Mouse (Mus musculus): ENCODE measurements at regions not wholly inside any gene's neighbourhood (a gene's known extent, or its start where the extent isn't known, plus 50 kb on each side); places are given as distances from the start of the nearest gene placed in this dataset.

DNA sequence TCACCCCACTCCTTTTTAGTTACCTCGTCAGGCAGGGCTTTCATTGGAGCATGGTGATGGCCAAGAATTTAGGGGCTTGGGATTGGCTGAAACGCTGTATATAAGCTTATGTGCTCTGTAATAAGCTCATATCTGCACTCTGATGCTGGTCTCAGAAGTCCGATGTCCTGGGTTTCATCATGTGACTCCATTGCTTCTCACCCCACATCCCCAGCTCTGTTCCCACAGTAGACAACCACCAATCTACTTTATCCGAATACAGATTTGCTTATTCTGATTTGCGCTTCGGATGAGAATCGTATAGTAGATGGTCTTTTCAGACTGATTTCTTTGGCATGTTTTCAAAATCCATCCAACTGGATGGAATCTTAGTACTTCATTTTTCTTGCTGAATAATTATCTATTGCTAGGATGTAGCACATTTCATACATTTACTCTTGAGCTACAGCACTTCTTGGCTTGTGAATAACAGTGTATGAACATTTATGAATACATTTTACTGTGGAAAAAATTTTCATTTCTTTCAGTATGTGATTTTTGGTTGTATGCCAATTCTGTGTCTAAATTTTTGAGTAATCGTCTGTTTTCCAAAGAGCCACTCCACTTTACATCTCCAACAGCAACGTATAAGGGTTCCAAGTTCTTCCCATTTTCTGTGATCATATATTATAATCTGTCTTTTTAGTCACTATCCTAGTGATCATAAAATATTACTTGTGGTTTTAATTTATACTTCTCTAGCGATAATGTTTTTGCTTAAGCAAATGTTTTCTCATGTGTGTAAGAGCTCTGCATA is 185.7 kb downstream of the Hace1 start:
- ATAC-seq (replicated peaks; ENCODE audit: poor library complexity, severe bottlenecking), result no peak

DNA sequence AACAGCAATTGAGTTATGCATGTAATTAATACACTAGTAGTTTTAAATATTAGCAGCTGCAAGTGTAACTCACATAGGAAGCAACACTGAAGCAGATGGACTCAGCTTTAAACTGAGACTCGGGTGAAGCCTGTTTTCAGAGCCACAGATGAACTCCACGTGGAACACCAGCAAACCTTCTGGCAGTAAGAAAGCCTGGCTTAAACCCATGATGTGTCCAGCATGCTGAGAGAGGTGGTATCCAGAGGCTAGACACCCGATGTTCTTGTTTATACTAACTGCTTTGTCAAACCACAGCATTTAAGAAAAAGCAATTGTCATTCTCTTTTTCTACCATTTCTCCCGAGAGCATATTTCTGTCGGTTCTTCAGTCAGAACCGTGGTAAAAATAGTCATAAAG is 202.1 kb downstream of the Hace1 start:
- ATAC-seq (replicated peaks; ENCODE audit: poor library complexity, severe bottlenecking), result no peak

DNA sequence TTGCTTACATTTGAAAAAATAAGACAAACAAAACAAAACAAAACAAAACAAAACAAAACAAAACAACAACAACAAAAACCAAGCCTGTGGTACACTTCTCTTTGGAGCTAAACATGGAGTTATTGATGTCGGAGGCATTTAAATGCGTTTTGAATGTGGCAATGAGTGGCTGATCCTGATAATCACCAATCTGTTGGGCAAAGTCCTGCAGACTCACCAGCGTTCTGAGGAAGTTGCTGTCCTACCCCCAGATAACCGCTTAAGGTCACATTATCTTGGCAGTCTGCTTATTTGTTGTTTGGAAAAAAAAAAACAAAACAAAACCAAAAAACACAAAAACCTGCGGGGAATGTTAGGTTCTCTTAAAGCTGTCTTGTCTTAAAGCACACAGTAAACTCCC is 205.4 kb downstream of the Hace1 start:
- no peak for ATAC-seq (replicated peaks; ENCODE audit: poor library complexity, severe bottlenecking)

GRCm38 (mm10) chr10:45783461-45784149 is 206.0 kb downstream of the Hace1 start:
- ATAC-seq (replicated peaks; ENCODE audit: poor library complexity, severe bottlenecking), result no peak

DNA sequence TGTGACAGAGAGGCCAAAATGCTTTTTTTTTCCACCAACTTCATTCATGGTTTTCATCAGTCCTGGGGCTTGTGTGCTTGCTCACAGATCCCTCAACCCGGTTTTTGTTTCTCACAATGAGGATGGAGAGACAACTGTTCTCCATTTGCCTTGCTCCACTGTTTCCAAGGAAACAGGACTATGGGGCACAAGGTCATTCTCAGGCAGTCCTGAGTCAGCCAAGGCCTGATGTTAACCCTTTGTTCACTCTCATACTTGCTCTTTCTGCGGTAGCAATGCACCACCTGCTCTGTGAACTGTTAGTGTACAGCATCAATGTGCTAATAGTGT is 206.5 kb downstream of the Hace1 start:
- no peak for ATAC-seq (replicated peaks; ENCODE audit: poor library complexity, severe bottlenecking)

GRCm38 (mm10) chr10:45784575-45784974 is 206.9 kb downstream of the Hace1 start:
- ATAC-seq (replicated peaks; ENCODE audit: poor library complexity, severe bottlenecking), result no peak

GRCm38 (mm10) chr10:45788356-45788755 is 210.7 kb downstream of the Hace1 start:
- no peak for ATAC-seq (replicated peaks; ENCODE audit: poor library complexity, severe bottlenecking)

DNA sequence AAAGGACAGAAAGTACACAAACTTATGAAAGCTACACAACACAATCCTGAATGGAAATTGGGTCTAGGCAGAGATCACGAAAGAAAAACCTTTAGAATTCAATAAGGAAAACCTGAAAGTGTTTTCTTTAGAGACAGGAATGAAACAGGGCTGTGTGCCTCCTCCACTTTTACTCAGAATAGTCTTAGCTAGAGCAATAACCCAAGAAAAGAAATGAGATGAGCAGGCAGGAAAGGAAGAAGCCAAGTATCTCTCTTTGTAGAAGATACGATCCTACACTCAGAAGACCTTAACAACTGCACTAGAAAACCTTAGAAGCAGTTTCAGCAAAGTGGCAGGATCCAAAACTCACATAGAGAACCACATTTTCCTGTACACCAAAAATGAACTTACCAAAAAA is 218.0 kb downstream of the Hace1 start:
- no peak for ATAC-seq (replicated peaks; ENCODE audit: poor library complexity, severe bottlenecking)

DNA sequence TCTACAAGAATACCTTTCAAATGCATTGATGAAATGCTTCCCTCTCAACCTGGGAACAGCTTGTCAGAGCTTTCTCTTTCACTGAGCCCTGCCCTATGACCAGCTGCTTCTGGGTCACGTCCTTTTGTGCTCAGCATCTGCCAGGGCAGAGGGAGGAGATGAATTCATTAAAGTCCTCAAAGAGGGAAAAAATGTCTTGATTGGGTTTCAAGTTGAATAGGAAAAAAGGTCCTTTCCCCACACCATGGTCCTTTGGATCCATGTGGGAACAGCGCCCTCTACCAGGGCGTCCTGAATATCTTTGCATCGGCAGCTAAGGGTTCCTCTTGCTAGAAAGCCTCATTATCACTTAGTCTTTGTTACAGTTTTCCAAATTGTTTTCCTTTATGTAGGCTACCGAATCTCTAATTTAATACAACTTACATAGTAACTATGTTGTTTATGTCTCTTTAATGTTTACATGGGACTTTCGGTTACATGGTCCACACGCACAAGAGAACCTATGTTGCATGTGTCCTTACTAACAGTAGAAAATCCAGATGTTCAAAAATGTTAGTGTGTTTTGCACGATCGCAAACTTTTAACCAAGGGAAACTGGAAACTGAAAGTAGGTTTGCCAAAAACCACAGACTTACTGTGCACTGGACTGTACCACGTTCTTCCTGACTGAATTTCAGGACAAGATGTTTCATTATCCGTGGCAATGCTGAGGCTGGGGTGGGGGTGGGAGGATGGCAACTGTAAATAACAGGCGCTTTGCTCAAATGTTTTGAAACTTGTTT is 222.6 kb downstream of the Hace1 start:
- ATAC-seq (replicated peaks; ENCODE audit: poor library complexity, severe bottlenecking), result peak; percentile 84

DNA sequence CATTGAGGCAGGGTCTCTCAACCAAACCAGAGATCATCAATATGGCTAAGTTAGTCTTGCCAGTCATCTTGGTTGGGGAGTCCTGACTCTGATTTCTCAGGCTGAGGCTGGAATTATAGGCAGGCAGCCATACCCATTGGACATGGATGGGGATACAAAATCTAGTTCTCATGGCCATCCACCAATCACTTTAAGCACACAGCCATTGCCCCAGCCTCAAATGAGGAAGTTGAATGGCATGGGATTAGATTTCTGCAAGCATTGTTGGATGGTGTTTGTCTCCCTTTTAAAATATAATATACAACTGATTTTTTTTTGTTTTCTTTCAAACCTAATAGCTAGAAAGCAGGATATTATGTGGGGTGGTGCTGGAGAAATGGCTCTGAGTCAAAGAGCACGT is 223.8 kb downstream of the Hace1 start:
- peak; percentile 52 for ATAC-seq (replicated peaks; ENCODE audit: poor library complexity, severe bottlenecking)

GRCm38 (mm10) chr10:45806984-45807827 is 229.6 kb downstream of the Hace1 start:
- ATAC-seq (replicated peaks; ENCODE audit: poor library complexity, severe bottlenecking), result no peak

DNA sequence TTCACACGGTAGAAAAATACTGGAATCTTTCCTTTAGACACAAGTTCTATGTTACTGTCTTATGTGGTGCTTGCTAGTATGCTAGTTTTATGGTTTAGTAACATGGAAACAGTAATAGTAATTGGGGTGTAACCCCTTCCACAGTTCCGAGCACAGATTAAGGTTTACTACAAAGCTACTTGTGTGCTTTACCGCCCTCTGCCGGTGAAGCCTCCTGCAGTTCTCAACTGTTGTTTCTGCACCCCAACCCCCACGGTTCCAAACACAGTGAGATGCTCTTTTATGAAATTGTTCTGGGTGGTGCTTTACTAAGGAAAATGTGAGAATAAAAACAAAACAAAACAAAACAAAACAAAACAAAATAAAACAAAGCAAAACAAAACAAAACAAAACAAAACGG is 234.3 kb downstream of the Hace1 start:
- peak; percentile 59 for ATAC-seq (replicated peaks; ENCODE audit: poor library complexity, severe bottlenecking)

DNA sequence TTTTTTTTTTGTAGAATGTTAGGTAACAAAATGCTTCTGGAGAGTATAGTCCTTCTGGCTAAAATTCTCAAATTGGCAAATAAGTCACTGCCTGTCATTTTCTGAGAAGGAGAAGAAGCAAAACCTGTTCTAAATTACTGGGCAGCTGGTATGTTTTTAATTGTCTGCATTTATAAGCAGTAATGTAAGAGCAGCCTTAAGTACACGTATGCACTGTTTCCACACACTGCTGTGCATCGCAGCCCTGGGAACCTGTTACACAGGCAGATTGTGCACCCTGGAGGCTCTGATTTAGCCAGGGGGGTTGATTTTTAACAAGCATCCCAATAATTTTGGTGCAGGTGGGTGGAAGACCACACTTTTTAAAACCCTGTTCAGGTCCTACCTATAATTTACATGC is 236.2 kb downstream of the Hace1 start:
- no peak for ATAC-seq (replicated peaks; ENCODE audit: poor library complexity, severe bottlenecking)

DNA sequence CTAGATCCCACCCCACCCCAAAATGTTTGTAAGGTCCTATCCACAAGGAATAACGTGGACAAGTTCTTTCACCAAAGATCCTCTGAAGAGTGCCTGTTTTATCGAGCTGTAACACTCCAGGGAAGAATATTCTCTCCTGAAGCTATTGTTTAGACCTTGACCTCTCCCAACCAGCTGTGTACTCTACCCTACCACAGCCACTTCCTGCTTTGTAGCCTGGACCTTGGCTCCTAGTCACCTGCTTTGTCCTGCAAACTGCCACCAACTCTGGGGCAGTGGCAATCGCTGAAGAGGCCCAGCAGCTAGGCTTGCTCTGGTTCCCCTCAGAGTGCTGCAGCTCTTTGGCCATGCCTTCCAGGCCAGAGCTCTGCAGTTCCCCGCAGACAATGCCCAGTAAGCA is 239.1 kb downstream of the Hace1 start:
- no peak for ATAC-seq (replicated peaks; ENCODE audit: poor library complexity, severe bottlenecking)

GRCm38 (mm10) chr10:45820986-45821655 is 243.5 kb downstream of the Hace1 start:
- ATAC-seq (replicated peaks; ENCODE audit: poor library complexity, severe bottlenecking), result peak; percentile 87

DNA sequence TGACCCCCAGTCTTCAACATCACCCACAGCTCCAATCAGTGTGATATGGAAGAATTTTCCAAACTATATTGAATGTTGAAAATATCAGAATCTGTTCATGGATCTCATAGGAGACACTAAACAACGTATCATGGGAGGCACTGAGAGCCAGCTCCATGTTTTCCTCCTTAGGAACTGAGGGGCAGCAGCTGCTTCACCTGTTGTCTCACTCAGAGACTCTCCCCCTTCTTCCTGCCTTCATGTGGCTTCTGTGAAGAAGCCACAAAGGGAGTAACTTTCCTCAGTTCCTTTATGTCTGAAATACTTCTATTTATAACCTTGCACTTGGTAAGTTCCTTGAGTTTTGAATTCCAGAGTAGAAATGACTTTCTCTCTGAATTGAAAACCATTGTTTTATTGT is 244.6 kb downstream of the Hace1 start:
- peak; percentile 39; the same call in 1 of the 2 replicates for ATAC-seq (replicated peaks; ENCODE audit: poor library complexity, severe bottlenecking)

- ATAC-seq (replicated peaks; ENCODE audit: poor library complexity, severe bottlenecking), result peak; percentile 51
These were observed 246.0 kb downstream of the Hace1 start for GRCm38 (mm10) chr10:45823612-45824011.

GRCm38 (mm10) chr10:45848654-45849053 is 271.0 kb downstream of the Hace1 start:
- ATAC-seq (replicated peaks; ENCODE audit: poor library complexity, severe bottlenecking), result no peak

GRCm38 (mm10) chr10:45849841-45850240 is 272.2 kb downstream of the Hace1 start:
- ATAC-seq (replicated peaks; ENCODE audit: poor library complexity, severe bottlenecking), result no peak

DNA sequence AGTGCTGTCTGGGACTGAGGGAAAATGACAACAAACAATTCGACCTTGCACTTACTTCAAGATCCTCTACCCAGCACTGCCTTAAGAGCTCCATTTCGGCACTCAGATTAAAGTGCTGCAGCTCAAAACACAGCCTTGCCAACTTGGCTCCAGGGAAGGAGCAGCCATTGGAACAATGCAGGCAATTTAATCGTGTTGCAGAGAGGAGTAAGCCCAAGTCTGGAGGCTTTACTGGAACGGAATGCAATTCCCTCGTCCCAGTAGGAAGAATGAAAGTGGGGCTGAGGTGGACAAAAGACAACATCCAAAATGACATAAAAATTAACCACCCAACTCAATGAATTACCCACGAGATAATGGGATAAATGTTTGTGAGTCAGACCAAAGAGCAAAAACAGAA is 273.0 kb downstream of the Hace1 start:
- no peak for ATAC-seq (replicated peaks; ENCODE audit: poor library complexity, severe bottlenecking)
